Mouse (Mus musculus): ENCODE measurements around the gene Isca2.

Gene Isca2

GRCm38 (mm10) chr12:84771981-84772520, 1.0 kb upstream of the Isca2 start:
- no peak for DNase-seq (ENCODE audit: low spot score)

- DNase-seq (ENCODE audit: low spot score), result no peak
Observed at GRCm38 (mm10) chr12:84773476-84773875, 425 bp downstream of the Isca2 start.

GRCm38 (mm10) chr12:84774376-84774775, 1.3 kb downstream of the Isca2 start:
- DNase-seq (ENCODE audit: low spot score), result no peak

- DNase-seq (ENCODE audit: low spot score), result no peak
Observed at GRCm38 (mm10) chr12:84776229-84776628, 3.2 kb downstream of the Isca2 start.

GRCm38 (mm10) chr12:84784604-84785381, 11.7 kb downstream of the Isca2 start:
- peak; percentile 88 for DNase-seq (ENCODE audit: low spot score)

- no peak for DNase-seq (ENCODE audit: low spot score)
Observed at GRCm38 (mm10) chr12:84786091-84786490, 13.0 kb downstream of the Isca2 start.

GRCm38 (mm10) chr12:84790853-84791252, 17.8 kb downstream of the Isca2 start:
- DNase-seq (ENCODE audit: low spot score), result no peak

GRCm38 (mm10) chr12:84792629-84793028, 19.6 kb downstream of the Isca2 start:
- DNase-seq (ENCODE audit: low spot score), result no peak

GRCm38 (mm10) chr12:84794647-84795046, 21.6 kb downstream of the Isca2 start:
- DNase-seq (ENCODE audit: low spot score), result no peak

GRCm38 (mm10) chr12:84799086-84799485, 26.0 kb downstream of the Isca2 start:
- no peak for DNase-seq (ENCODE audit: low spot score)

GRCm38 (mm10) chr12:84800419-84800818, 27.4 kb downstream of the Isca2 start:
- DNase-seq (ENCODE audit: low spot score), result no peak

- no peak for DNase-seq (ENCODE audit: low spot score)
Observed at GRCm38 (mm10) chr12:84801532-84802110, 28.6 kb downstream of the Isca2 start.

- no peak for DNase-seq (ENCODE audit: low spot score)
Observed at GRCm38 (mm10) chr12:84802625-84803024, 29.6 kb downstream of the Isca2 start.

GRCm38 (mm10) chr12:84805228-84805842, 32.3 kb downstream of the Isca2 start:
- DNase-seq (ENCODE audit: low spot score), result no peak

GRCm38 (mm10) chr12:84806010-84806409, 33.0 kb downstream of the Isca2 start:
- no peak for DNase-seq (ENCODE audit: low spot score)

GRCm38 (mm10) chr12:84806726-84807125, 33.7 kb downstream of the Isca2 start:
- no peak for DNase-seq (ENCODE audit: low spot score)

- no peak for DNase-seq (ENCODE audit: low spot score)
Observed at GRCm38 (mm10) chr12:84807351-84807750, 34.3 kb downstream of the Isca2 start.

GRCm38 (mm10) chr12:84809033-84809432, 36.0 kb downstream of the Isca2 start:
- no peak for DNase-seq (ENCODE audit: low spot score)

GRCm38 (mm10) chr12:84810810-84811209, 37.8 kb downstream of the Isca2 start:
- no peak for DNase-seq (ENCODE audit: low spot score)

GRCm38 (mm10) chr12:84811510-84811909, 38.5 kb downstream of the Isca2 start:
- no peak for DNase-seq (ENCODE audit: low spot score)

GRCm38 (mm10) chr12:84812004-84812403, 39.0 kb downstream of the Isca2 start:
- DNase-seq (ENCODE audit: low spot score), result no peak

- DNase-seq (ENCODE audit: low spot score), result no peak
Observed at GRCm38 (mm10) chr12:84813773-84814172, 40.7 kb downstream of the Isca2 start.

All from layer of hippocampus, adult 11-12 months (tissue).